Mouse (Mus musculus) kidney, adult 2 months (tissue): ENCODE data around the gene Lmo4.

Source experiments
- CTCF ChIP-seq: fragments of 200-500 bp; conservative IDR thresholded peaks from 2 replicates; pipeline ENCODE4 v1.5.1; 2011; ENCODE audit warnings: low read depth, mild to moderate bottlenecking, control low read depth, low read length, moderate library complexity, mixed read lengths; ENCODE audit not compliant: insufficient read depth, insufficient read length
- POLR2A ChIP-seq: fragments of 200-500 bp; IDR thresholded peaks from one replicate; pipeline ENCODE4 v1.6.1; 2011; ENCODE audit warnings: low read depth, low read length, control low read depth

DNA sequence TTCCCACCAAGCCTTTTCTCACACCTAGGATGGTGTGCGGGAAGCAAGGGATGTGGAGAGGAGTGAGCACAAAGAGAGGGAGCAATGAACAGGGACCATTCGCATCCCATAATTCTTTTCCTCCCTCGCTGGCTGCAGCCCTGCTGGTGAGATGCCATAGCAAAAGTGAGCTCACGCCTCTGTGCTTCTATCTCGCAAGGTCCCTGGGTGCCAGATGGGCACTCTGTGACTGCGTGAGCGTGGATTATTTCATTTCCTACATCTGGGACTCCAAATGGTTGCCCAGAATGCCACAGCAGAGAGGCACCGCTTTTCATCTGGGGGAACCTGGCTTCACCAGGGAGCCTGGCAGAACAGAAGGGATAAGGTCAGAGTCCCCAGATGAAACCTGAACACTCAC is 63.2 kb downstream of the Lmo4 start:
- TF ChIP-seq CTCF (no peak), POLR2A (no peak)
